Mouse (Mus musculus) kidney, embryonic 14.5 days (tissue): ENCODE data around the gene Cbfa2t2. TPM values are rescaled to one million over a fixed set of nuclear protein-coding genes. Genes with fewer than 3 reads are reported as not detected.
"Not testable (repeated sequence)": the region's sequence is repeated elsewhere in the genome, so short reads cannot be mapped to it uniquely, and the experiment has no call there.

Source experiments
- ATAC-seq: fragments of 200-750 bp; cut with Nextera tagmentation; 2 replicates; pipeline ENCODE4 v1.8.0; 2017; ENCODE audit warnings: moderate number of reproducible peaks, mild to moderate bottlenecking, moderate TSS enrichment, moderate library complexity; ENCODE audit not compliant: low FRiP score, low TSS enrichment
- H3K27ac ChIP-seq: fragments of 300-500 bp; sonication (generic); 2 replicates; pipeline ENCODE4 v1.5.1; 2014; ENCODE audit warnings: low read depth, mild to moderate bottlenecking, low read length, moderate library complexity, mixed read lengths
- H3K27me3 ChIP-seq: fragments of 300-500 bp; sonication (generic); 2 replicates; pipeline ENCODE4 v1.6.1; 2014; ENCODE audit warnings: mild to moderate bottlenecking, low read length; ENCODE audit not compliant: control insufficient read depth, insufficient read depth
- H3K36me3 ChIP-seq: fragments of 300-500 bp; sonication (generic); 2 replicates; pipeline ENCODE4 v1.6.1; 2014; ENCODE audit warnings: low read length, mixed read lengths; ENCODE audit not compliant: control insufficient read depth, insufficient read depth
- H3K4me1 ChIP-seq: fragments of 300-500 bp; sonication (generic); 2 replicates; pipeline ENCODE4 v1.6.1; 2014; ENCODE audit warnings: low read length, mixed read lengths; ENCODE audit not compliant: control insufficient read depth, insufficient read depth
- H3K4me2 ChIP-seq: fragments of 300-500 bp; sonication (generic); replicated peaks from 2 replicates; pipeline ENCODE4 v1.6.1; 2014; ENCODE audit warnings: low read depth, mild to moderate bottlenecking, low read length
- H3K4me3 ChIP-seq: fragments of 300-500 bp; sonication (generic); 2 replicates; pipeline ENCODE4 v1.5.1; 2014; ENCODE audit warnings: mild to moderate bottlenecking, low read length
- H3K9ac ChIP-seq: fragments of 300-500 bp; sonication (generic); 2 replicates; pipeline ENCODE4 v1.6.1; 2014; ENCODE audit warnings: low read depth, mild to moderate bottlenecking, low read length, moderate library complexity
- H3K9me3 ChIP-seq: fragments of 300-500 bp; sonication (generic); 2 replicates; pipeline ENCODE4 v1.6.1; 2016; ENCODE audit warnings: low read length; ENCODE audit not compliant: control insufficient read depth
- WGBS: fragments of 180-500 bp; shearing (Covaris S2); extraction: QIAGEN DNeasy Blood & Tissue Kit; methylation state at CpG from one replicate; pipeline ENCODE4 v1.1.7; 2014; 5-methylcytosine and 5-hydroxymethylcytosine counted together
- polyA plus RNA-seq: library from polyadenylated mRNA; unstranded; fragments of >200 nt; fragmentation: Nextera tagmentation; extraction: Ambion mirVana; gene quantifications from 2 replicates; pipeline ENCODE4 v1.2.1, GENCODE M21; 2014

The Cbfa2t2 gene
- polyA plus RNA-seq, 1 experiment from 2014 or later, result 44.4 TPM

DNA sequence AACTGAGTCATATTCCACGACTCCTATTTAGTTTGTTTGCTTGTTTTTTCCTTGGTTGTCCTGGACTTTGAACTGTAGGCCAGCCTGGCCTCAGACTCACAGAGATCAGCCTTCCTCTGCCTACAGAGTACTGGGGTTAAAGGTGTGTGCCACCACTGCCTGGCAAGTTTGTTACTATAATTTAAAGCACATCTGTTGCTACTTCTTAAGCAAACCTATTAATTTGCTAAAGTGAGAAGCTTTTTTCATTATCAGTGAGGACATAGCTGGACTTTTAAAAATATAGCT, 38.7 kb downstream of the Cbfa2t2 start:
- no peak for ATAC-seq
- Histone ChIP-seq H3K4me3 (no peak overlapping the region), H3K9ac (no peak overlapping the region), H3K27ac (no peak overlapping the region), H3K4me2 (no peak overlapping the region), H3K9me3 (no peaks in the 10 kb centered on the region), H3K27me3 (no peaks in the 10 kb centered on the region), H3K36me3 (no peaks in the 10 kb centered on the region), H3K4me1 (no peaks in the 10 kb centered on the region)
- 98% methylated on average over 1 of the region's 1 CpGs for WGBS

DNA sequence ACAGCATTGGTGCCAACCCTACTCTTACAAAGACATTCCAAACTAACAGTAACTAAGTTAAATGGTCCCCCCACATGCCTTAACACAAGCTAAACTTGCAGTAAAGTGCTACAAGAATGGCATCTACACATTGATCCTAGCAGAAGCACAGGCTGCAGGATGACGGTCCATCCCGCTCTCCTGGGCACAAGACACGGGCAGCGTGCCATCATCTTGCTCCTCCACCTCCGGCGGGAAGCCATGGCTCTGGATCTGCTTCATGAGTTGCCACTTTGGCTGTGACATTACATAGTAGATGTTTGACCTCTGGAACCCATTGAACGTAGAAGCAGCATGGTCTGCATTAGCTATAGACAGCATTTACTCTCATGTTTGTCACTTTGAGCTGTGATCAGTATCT, 39.6 kb downstream of the Cbfa2t2 start:
- Histone ChIP-seq H3K9ac (no peak overlapping the region), H3K4me2 (no peak overlapping the region), H3K27me3 (no peaks in the 10 kb centered on the region), H3K27ac (no peak overlapping the region), H3K4me1 (no peaks in the 10 kb centered on the region), H3K9me3 (no peaks in the 10 kb centered on the region), H3K36me3 (no peaks in the 10 kb centered on the region), H3K4me3 (no peak overlapping the region)
- WGBS, result 93% methylated on average over 7 of the region's 7 CpGs
- ATAC-seq, result no peak

DNA sequence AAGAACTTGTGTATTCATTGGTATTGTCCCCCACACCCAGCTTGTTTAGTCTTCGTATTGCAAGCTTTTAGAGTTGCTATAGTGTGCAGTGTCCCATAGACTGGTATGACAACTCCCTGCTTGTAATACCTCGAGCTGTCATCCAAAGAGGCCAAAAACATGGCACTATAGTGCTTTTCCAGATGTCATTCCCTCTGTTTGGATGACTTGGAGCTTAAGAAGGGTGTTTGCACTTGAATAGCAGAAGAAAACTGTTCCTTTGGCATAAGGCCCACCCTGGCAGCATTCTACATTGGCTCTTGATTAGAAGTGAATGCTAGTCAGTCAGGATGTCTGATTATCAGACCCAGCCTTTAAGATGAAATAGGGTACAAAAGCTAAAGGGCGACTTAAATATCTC, 40.7 kb downstream of the Cbfa2t2 start:
- WGBS, result 80% methylated on average over 3 of the region's 3 CpGs
- H3K4me3 ChIP-seq, result no peak overlapping the region
- no peaks in the 10 kb centered on the region for H3K4me1 ChIP-seq
- no peaks in the 10 kb centered on the region for H3K27me3 ChIP-seq
- ATAC-seq, result no peak
- no peaks in the 10 kb centered on the region for H3K9me3 ChIP-seq
- no peak overlapping the region for H3K9ac ChIP-seq
- no peak overlapping the region for H3K27ac ChIP-seq
- H3K4me2 ChIP-seq, result no peak overlapping the region
- H3K36me3 ChIP-seq, result no peaks in the 10 kb centered on the region

DNA sequence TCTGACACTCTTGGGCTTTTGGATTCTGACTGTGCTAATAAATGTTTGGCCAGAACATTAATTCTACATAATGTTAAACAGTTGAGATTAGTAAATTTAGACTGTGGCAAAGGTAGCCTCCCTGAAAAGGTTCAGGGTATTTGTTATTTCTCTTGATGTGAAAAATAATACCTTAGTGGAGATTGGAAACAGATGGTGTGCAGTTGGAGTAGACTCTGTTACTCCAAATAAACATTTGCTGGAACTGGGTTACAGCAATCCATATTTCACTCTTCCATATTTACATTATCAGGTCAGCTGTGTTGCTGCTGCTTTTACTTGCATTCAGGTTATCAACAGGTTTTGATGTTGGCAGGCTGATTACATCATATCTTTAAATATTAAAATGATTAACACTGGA, 55.5 kb downstream of the Cbfa2t2 start:
- H3K4me2 ChIP-seq, result no peak overlapping the region
- H3K9me3 ChIP-seq, result no peaks in the 10 kb centered on the region
- ATAC-seq, result no peak
- no peaks in the 10 kb centered on the region for H3K27me3 ChIP-seq
- no peaks in the 10 kb centered on the region for H3K36me3 ChIP-seq
- H3K27ac ChIP-seq, result no peak overlapping the region
- H3K4me3 ChIP-seq, result no peak overlapping the region
- no peak overlapping the region for H3K9ac ChIP-seq
- no peaks in the 10 kb centered on the region for H3K4me1 ChIP-seq

DNA sequence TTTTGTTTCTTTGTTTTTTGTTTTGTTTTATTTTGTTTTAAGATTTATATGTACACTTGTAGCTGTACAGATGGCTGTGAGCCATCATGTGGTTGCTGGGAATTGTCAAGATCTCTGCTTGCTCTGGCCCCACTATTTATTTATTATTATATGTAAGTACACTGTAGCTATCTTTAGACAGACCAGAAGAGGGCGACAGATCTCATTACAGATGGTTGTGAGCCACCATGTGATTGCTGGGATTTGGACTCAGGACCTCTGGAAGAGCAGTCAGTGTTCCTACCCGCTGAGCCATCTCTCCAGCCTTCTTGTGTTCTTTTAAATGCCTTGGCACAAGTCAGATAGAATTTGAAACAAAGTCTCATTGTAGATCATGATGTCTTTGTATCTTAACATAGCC, 57.3 kb downstream of the Cbfa2t2 start:
- H3K4me3 ChIP-seq, ATAC-seq, H3K9me3 ChIP-seq, H3K9ac ChIP-seq, H3K27ac ChIP-seq, H3K27me3 ChIP-seq, H3K4me2 ChIP-seq, H3K4me1 ChIP-seq, H3K36me3 ChIP-seq: not testable (repeated sequence)
- WGBS, result 53% methylated on average over 2 of the region's 2 CpGs

DNA sequence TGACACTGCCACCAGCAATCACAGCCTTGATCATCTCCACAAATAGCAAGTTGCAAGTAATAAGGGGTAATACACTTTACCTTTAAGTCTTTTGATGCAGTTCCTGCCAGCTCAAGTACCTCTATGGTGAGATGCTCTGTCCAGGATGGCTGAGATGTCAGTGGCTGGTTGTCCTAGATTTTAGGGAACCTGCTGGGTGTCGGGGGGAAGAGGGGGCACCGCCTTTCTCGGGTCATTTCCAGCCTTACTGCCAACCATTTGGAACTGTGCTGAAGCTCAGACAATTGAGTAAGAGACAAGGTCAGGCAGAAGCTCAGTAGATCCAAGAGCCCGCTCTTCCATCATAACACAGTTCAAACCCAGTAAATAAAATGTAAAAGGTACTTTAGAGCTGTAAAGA, 58.7 kb downstream of the Cbfa2t2 start:
- Histone ChIP-seq H3K36me3 (no peaks in the 10 kb centered on the region), H3K9ac (no peak overlapping the region), H3K4me3 (no peak overlapping the region), H3K27me3 (no peaks in the 10 kb centered on the region), H3K27ac (no peak overlapping the region), H3K4me1 (no peaks in the 10 kb centered on the region), H3K9me3 (no peaks in the 10 kb centered on the region), H3K4me2 (no peak overlapping the region)
- WGBS, result 82% methylated on average over 4 of the region's 4 CpGs
- ATAC-seq, result no peak

DNA sequence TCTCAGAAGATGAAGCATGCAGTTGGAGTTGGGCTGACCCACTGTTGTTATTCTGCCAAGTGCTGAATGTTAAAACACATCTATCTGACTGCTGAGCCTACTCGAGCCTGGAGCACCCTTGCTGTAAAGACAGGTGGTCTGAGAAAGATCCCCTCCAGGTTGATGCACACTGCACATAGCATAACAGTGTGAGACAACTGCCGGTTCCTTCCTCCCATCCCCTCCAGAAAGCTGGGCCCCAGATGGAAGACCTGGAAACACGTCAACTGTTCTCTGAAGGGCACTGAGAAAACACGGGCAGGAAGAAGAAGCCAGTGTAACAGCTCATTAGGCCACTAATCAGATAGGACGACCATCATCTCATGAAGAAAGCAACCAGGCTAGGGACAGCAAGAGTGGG, 62.3 kb downstream of the Cbfa2t2 start:
- no peak overlapping the region for H3K27ac ChIP-seq
- whole genome bisulfite sequencing, result 47% methylated on average over 5 of the region's 5 CpGs
- no peak overlapping the region for H3K4me3 ChIP-seq
- H3K4me2 ChIP-seq, result no peak overlapping the region
- H3K9ac ChIP-seq, result no peak overlapping the region
- ATAC-seq, result no peak
- H3K4me1 ChIP-seq, result no peaks in the 10 kb centered on the region
- peaks cover 13% of the 10 kb centered on the region; the same call in 1 of the 2 replicates for H3K36me3 ChIP-seq
- no peaks in the 10 kb centered on the region for H3K9me3 ChIP-seq
- no peaks in the 10 kb centered on the region for H3K27me3 ChIP-seq

DNA sequence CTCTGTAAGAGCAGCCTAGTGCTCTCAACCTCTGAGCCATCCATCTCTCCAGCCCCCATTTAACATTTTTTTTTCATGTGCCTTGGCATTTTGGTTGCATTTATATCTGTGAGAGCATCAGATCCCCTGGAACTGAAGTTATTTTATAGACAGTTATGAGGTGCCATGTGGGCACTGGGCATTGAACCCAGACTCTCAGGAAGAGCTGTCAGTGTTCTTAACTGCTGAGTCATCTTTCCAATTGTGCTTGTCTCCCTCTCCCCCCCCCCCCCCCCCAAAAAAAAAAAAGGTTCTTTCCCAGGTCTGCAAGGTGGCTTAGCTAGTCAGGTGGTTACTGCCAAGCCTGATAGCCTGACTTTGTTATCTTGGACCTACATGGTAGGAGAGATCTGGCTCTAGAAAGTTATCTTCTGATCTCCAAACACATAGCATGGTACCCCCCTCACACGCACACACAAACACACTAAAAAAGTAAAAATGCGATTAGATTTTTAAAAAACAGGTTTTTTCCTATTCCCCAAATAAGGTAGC, 63.5 kb downstream of the Cbfa2t2 start:
- Histone ChIP-seq H3K9me3 (no peaks in the 10 kb centered on the region), H3K4me3 (no peak overlapping the region), H3K27me3 (no peaks in the 10 kb centered on the region), H3K9ac (no peak overlapping the region), H3K4me2 (no peak overlapping the region), H3K4me1 (no peaks in the 10 kb centered on the region), H3K36me3 (peaks cover 25% of the 10 kb centered on the region; the same call in 1 of the 2 replicates), H3K27ac (no peak overlapping the region)
- ATAC-seq, result no peak
- WGBS, result 95% methylated on average over 2 of the region's 2 CpGs

DNA sequence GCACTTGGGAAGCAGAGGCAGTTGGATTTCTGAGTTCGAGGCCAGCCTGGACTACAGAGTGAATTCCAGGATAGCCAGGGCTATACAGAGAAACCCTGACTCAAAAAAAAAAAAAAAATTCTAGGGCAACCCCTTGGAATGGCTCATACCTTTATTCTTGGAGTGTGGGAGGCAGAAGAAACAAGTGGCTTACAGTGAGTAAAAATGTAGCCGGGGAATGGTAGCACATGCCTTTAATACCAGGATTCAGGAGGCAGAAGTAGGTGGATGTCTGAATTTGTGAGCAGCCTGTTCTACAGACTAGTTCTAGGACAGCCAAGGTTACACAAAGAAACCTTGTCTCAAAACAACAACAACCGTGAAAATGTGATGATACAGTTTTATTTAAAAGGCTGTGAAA, 64.5 kb downstream of the Cbfa2t2 start:
- Histone ChIP-seq H3K4me1 (no peaks in the 10 kb centered on the region), H3K27me3 (no peaks in the 10 kb centered on the region), H3K4me2 (no peak overlapping the region), H3K9me3 (no peaks in the 10 kb centered on the region), H3K4me3 (no peak overlapping the region), H3K36me3 (peaks cover 31% of the 10 kb centered on the region; the same call in 1 of the 2 replicates), H3K9ac (no peak overlapping the region), H3K27ac (no peak overlapping the region)
- ATAC-seq, result no peak
- WGBS, result 93% methylated on average over 3 of the region's 3 CpGs

DNA sequence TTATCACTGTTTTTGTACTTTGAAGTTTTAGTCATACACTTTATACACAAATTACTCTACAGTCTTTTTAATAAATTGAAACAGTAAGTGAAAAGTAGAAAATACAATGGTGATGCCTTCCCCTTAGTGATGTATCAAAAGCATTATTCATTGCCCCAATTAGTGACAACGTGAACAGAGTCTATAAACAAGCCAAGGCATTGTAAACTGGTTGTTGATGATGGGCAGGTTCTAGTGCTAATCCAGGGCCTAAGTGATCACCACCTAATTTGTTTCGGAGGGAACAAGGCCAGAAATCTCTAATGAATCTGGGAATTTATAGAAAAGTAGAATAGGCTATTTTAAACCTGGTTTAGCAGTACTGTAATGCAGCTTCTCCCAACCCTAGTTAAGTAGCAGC, 70.8 kb downstream of the Cbfa2t2 start:
- no peak overlapping the region for H3K27ac ChIP-seq
- no peak for ATAC-seq
- 61% methylated on average over 2 of the region's 2 CpGs for WGBS
- H3K9me3 ChIP-seq, result no peaks in the 10 kb centered on the region
- no peak overlapping the region for H3K4me2 ChIP-seq
- no peaks in the 10 kb centered on the region for H3K27me3 ChIP-seq
- H3K4me1 ChIP-seq, result no peaks in the 10 kb centered on the region
- H3K9ac ChIP-seq, result no peak overlapping the region
- H3K4me3 ChIP-seq, result no peak overlapping the region
- H3K36me3 ChIP-seq, result peaks cover 46% of the 10 kb centered on the region; the same call in 1 of the 2 replicates
